Mouse (Mus musculus) hindbrain, embryonic 11.5 days (tissue): Measurements from ENCODE around the gene Ptprm. TPM values are rescaled to one million over a fixed set of nuclear protein-coding genes. Genes with fewer than 3 reads are reported as not detected.

ENCODE experiments used
- ATAC-seq: fragments of 200-750 bp; cut with Nextera tagmentation; 2 replicates; pipeline ENCODE4 v1.8.0; 2017; ENCODE audit warnings: mild to moderate bottlenecking, moderate TSS enrichment, moderate library complexity; ENCODE audit not compliant: low FRiP score
- DNase-seq: peaks from one replicate; pipeline ENCODE4 v3.0.0-alpha.2; 2015; ENCODE audit warnings: low spot score
- H3K27ac ChIP-seq: fragments of 300-500 bp; sonication (generic); 2 replicates; pipeline ENCODE4 v1.5.1; 2014; ENCODE audit warnings: mild to moderate bottlenecking, low read depth, low read length
- H3K27me3 ChIP-seq: fragments of 300-500 bp; sonication (generic); 2 replicates; pipeline ENCODE4 v1.6.1; 2014; ENCODE audit warnings: mild to moderate bottlenecking, low read length, moderate library complexity, mixed read lengths; ENCODE audit not compliant: control insufficient read depth, insufficient read depth
- H3K36me3 ChIP-seq: fragments of 300-500 bp; sonication (generic); 2 replicates; pipeline ENCODE4 v1.6.1; 2014; ENCODE audit warnings: mild to moderate bottlenecking, low read length, moderate library complexity, mixed read lengths; ENCODE audit not compliant: control insufficient read depth, insufficient read depth
- H3K4me1 ChIP-seq: fragments of 300-500 bp; sonication (generic); replicated peaks from 2 replicates; pipeline ENCODE4 v1.6.1; 2014; ENCODE audit warnings: low read length, mixed read lengths; ENCODE audit not compliant: control insufficient read depth, insufficient read depth
- H3K4me2 ChIP-seq: fragments of 300-500 bp; sonication (generic); replicated peaks from 2 replicates; pipeline ENCODE4 v1.6.1; 2014; ENCODE audit warnings: mild to moderate bottlenecking, low read depth, low read length
- H3K4me3 ChIP-seq: fragments of 300-500 bp; sonication (generic); 2 replicates; pipeline ENCODE4 v1.5.1; 2014; ENCODE audit warnings: low read depth, low read length
- H3K9ac ChIP-seq: fragments of 300-500 bp; sonication (generic); 2 replicates; pipeline ENCODE4 v1.6.1; 2014; ENCODE audit warnings: low read depth, low read length
- H3K9me3 ChIP-seq: fragments of 300-500 bp; sonication (generic); 2 replicates; pipeline ENCODE4 v1.6.1; 2016; ENCODE audit warnings: low read length; ENCODE audit not compliant: control insufficient read depth
- WGBS: fragments of 180-500 bp; shearing (Covaris S2); extraction: QIAGEN DNeasy Blood & Tissue Kit; methylation state at CpG from one replicate; pipeline ENCODE4 v1.1.7; 2014; 5-methylcytosine and 5-hydroxymethylcytosine counted together
- polyA plus RNA-seq: library from polyadenylated mRNA; unstranded; fragments of >200 nt; fragmentation: Nextera tagmentation; extraction: Ambion mirVana; gene quantifications from 2 replicates; pipeline ENCODE4 v1.2.1, GENCODE M21; 2014

Gene Ptprm
- polyA plus RNA-seq, 1 experiment from 2014 or later = 11.2 TPM

DNA sequence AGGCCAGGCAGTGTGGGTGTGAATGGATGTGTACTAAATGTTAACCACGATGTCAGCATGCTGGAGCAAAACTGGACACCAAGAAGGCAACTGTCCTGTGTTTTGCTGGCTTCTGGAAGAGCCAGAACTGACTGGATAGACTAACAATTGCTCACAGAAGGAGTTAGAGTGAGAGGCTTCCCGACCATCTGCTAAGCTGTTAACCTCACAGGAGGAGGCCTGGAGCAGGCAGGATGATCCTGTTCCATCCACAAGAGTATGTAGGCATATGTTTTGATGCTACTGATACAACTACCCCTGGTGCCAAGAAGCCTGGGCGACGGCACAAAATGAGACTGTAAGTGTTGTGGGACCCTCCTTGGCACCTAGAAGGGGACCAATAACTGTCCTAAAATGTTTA is 444.4 kb downstream of the Ptprm start:
- WGBS = 83% methylated on average over 4 of the region's 4 CpGs
- H3K27ac ChIP-seq = no peak overlapping the region
- no peaks in the 10 kb centered on the region for H3K4me1 ChIP-seq
- H3K4me2 ChIP-seq = no peak overlapping the region
- no peaks in the 10 kb centered on the region for H3K36me3 ChIP-seq
- H3K27me3 ChIP-seq = no peaks in the 10 kb centered on the region
- ATAC-seq (no peak), DNase-seq (no peak)
- no peak overlapping the region for H3K9ac ChIP-seq
- H3K4me3 ChIP-seq = no peak overlapping the region
- H3K9me3 ChIP-seq = no peaks in the 10 kb centered on the region

DNA sequence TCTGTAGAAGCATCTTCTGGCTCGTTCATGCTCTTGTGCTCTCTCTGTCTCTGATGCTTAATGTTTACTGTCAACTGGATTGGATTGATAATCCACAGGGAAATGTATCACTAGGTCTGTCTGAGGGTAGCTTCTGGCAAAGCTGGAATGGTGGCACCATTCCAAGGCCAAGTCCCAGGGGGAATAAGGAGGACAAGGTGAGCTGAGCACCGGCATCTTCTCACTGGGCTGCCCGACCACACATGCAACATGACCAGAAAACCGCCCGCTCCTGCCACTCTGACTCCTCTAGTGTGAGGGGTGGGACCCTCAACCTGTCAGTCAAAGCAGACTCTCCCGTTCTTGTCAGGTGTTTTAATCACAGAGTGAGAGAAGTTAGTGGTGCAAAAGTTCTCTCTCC is 445.3 kb downstream of the Ptprm start:
- H3K9me3 ChIP-seq = no peaks in the 10 kb centered on the region
- no peak overlapping the region for H3K27ac ChIP-seq
- H3K9ac ChIP-seq = no peak overlapping the region
- ATAC-seq (no peak), DNase-seq (no peak)
- H3K4me2 ChIP-seq = no peak overlapping the region
- no peaks in the 10 kb centered on the region for H3K27me3 ChIP-seq
- no peaks in the 10 kb centered on the region for H3K4me1 ChIP-seq
- no peak overlapping the region for H3K4me3 ChIP-seq
- 89% methylated on average over 6 of the region's 6 CpGs for WGBS
- H3K36me3 ChIP-seq = no peaks in the 10 kb centered on the region

DNA sequence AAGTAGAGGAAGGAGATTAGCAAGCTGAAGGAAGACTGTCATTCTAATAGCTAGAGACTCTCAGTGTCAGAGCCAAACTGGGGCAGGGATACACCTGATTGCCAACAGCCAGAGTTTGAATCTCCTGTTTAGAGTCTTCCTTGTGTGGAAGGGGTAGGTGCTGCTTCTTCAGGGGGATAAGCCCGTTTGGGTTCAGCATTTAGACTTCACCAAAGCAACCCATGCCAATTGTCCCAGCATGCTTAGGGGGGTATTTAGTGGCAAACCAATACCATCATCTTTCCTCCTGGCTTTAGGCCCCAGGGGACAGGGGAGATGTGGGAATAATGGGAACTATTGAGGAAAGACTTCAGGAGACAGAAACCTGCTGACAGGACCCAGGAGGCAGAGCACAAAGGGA is 460.1 kb downstream of the Ptprm start:
- Histone ChIP-seq H3K4me3 (no peak overlapping the region), H3K4me1 (no peaks in the 10 kb centered on the region), H3K9me3 (no peaks in the 10 kb centered on the region), H3K36me3 (no peaks in the 10 kb centered on the region), H3K4me2 (no peak overlapping the region), H3K9ac (no peak overlapping the region), H3K27ac (no peak overlapping the region), H3K27me3 (no peaks in the 10 kb centered on the region)
- ATAC-seq (no peak), DNase-seq (no peak)
- 81% methylated on average over 1 of the region's 1 CpGs for WGBS

GRCm38 (mm10) chr17:66891916-66892315 is 462.3 kb downstream of the Ptprm start:
- H3K27ac ChIP-seq = peak overlapping the region; percentile 33; the same call in 1 of the 2 replicates
- no peaks in the 10 kb centered on the region for H3K9me3 ChIP-seq
- no peaks in the 10 kb centered on the region for H3K4me1 ChIP-seq
- ATAC-seq = no peak
- H3K4me3 ChIP-seq = no peak overlapping the region
- no peak overlapping the region for H3K4me2 ChIP-seq
- no peaks in the 10 kb centered on the region for H3K27me3 ChIP-seq
- no peak for DNase-seq
- WGBS = 91% methylated on average over 6 of the region's 6 CpGs
- H3K9ac ChIP-seq = no peak overlapping the region
- no peaks in the 10 kb centered on the region for H3K36me3 ChIP-seq

- no peak overlapping the region for H3K4me3 ChIP-seq
- no peaks in the 10 kb centered on the region for H3K9me3 ChIP-seq
- no peak overlapping the region for H3K9ac ChIP-seq
- H3K36me3 ChIP-seq = no peaks in the 10 kb centered on the region
- ATAC-seq = peak; percentile 74
- 0 out of 2 replicates have a peak overlapping the region, but pooled peaks have one; percentile 33 for H3K27ac ChIP-seq
- no peaks in the 10 kb centered on the region for H3K4me1 ChIP-seq
- H3K4me2 ChIP-seq = no peak overlapping the region
- 71% methylated on average over 13 of the region's 13 CpGs for WGBS
- peak; percentile 22 for DNase-seq
- H3K27me3 ChIP-seq = no peaks in the 10 kb centered on the region
Measured at GRCm38 (mm10) chr17:66891067-66891862, 463.0 kb downstream of the Ptprm start.

DNA sequence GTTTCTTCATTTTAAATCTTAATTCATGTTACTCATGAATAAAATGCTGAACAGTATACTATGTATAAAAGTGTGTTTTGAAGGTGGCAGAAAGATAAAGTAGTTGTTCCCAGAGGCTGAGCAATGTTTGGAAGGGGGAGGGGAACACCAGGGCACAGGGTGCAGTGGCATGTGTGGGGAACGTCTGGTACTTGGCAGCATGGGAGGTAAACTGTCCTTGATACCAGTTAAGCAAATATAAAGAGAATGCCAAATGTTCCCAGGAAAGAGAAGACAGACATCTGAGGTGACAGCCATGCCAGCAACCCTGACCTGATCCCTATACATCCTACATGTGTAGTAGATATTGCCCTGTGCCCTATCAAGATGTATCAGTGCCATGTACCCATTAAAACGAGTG is 472.0 kb downstream of the Ptprm start:
- H3K9ac ChIP-seq = no peak overlapping the region
- H3K36me3 ChIP-seq = no peaks in the 10 kb centered on the region
- H3K27ac ChIP-seq = no peak overlapping the region
- DNase-seq (no peak), ATAC-seq (no peak)
- 71% methylated on average over 2 of the region's 2 CpGs for WGBS
- no peak overlapping the region for H3K4me2 ChIP-seq
- H3K27me3 ChIP-seq = no peaks in the 10 kb centered on the region
- H3K4me3 ChIP-seq = no peak overlapping the region
- no peaks in the 10 kb centered on the region for H3K9me3 ChIP-seq
- H3K4me1 ChIP-seq = no peaks in the 10 kb centered on the region

- H3K4me3 ChIP-seq = no peak overlapping the region
- no peaks in the 10 kb centered on the region for H3K9me3 ChIP-seq
- no peak overlapping the region for H3K27ac ChIP-seq
- H3K9ac ChIP-seq = no peak overlapping the region
- no peak for ATAC-seq
- DNase-seq = no peak
- H3K36me3 ChIP-seq = no peaks in the 10 kb centered on the region
- no peak overlapping the region for H3K4me2 ChIP-seq
- no peaks in the 10 kb centered on the region for H3K27me3 ChIP-seq
- WGBS = 83% methylated on average over 9 of the region's 9 CpGs
- no peaks in the 10 kb centered on the region for H3K4me1 ChIP-seq
Measured at GRCm38 (mm10) chr17:66880969-66881701, 473.1 kb downstream of the Ptprm start.

- Histone ChIP-seq H3K27ac (no peak overlapping the region), H3K27me3 (no peaks in the 10 kb centered on the region), H3K36me3 (no peaks in the 10 kb centered on the region), H3K9me3 (no peaks in the 10 kb centered on the region), H3K4me1 (no peaks in the 10 kb centered on the region), H3K4me2 (no peak overlapping the region), H3K9ac (no peak overlapping the region), H3K4me3 (no peak overlapping the region)
- WGBS = 81% methylated on average over 2 of the region's 2 CpGs
- no peak for ATAC-seq
- no peak for DNase-seq
Measured at GRCm38 (mm10) chr17:66879151-66879550, 475.1 kb downstream of the Ptprm start.

DNA sequence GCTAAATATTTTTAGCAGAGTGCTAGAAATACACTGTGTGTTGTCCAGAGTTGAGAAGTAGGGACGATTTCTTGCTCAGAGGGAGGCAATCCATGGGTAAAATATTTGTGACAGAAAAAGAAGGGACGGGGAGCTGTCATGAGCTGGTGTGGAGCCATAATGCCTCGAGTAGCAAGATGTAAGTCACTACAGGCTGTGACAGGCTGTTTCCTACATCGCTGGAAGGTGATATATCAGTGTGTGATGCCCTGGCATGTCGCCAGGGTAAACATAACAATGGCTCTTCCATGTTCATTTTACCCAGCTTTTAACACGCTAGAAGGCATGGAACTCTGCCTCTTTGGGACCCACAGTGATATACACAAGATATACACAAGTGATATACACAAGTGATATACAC is 476.7 kb downstream of the Ptprm start:
- Histone ChIP-seq H3K27me3 (no peaks in the 10 kb centered on the region), H3K9me3 (no peaks in the 10 kb centered on the region), H3K27ac (no peak overlapping the region), H3K4me3 (no peak overlapping the region), H3K4me1 (no peaks in the 10 kb centered on the region), H3K4me2 (no peak overlapping the region), H3K9ac (no peak overlapping the region), H3K36me3 (no peaks in the 10 kb centered on the region)
- no peak for DNase-seq
- ATAC-seq = no peak
- WGBS = 73% methylated on average over 6 of the region's 6 CpGs
